Mouse (Mus musculus) ES-Bruce4 (cell line): ENCODE measurements around the gene Xpo5.

Source experiments
- CTCF ChIP-seq: IDR thresholded peaks from one replicate; pipeline ENCODE4 v1.8.1; 2011; ENCODE audit warnings: low read depth, low read length
- EP300 ChIP-seq: IDR thresholded peaks from 2 replicates; pipeline ENCODE4 v1.6.1; 2011; ENCODE audit warnings: low read depth, low read length; ENCODE audit not compliant: insufficient read depth

DNA sequence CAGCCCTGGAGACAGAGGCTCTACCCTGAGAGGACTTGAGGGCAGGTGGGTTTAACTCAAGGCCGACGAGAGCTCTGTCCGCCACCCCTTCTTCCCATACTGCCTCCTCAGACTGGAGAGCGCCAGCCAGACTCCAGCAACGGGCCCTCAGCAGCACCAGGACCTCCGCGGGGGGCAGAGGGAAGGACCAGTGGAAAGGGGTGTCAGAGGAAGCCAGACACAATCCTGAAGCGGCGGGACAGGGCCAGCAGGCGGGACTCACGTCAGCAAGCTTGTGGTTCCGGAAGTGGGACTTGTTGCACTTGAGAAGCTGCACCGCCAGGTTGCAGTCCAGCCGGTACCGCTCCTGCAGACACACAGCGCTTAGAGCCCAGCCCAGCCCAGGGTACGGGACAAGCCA is 57.1 kb downstream of the Xpo5 start:
- TF ChIP-seq EP300, result no peak
- no peak for TF ChIP-seq CTCF
